Mouse (Mus musculus) lung, embryonic 14.5 days (tissue): Measurements from ENCODE around the gene Klhl32. TPM values are rescaled to one million over a fixed set of nuclear protein-coding genes. Genes with fewer than 3 reads are reported as not detected.
A peak's percentile ranks its signal among the peaks of the same experiment; 100 is the strongest.

Experiments
- ATAC-seq: fragments of 200-750 bp; cut with Nextera tagmentation; 2 replicates; pipeline ENCODE4 v1.8.0; 2017; ENCODE audit warnings: mild to moderate bottlenecking, moderate TSS enrichment, moderate library complexity; ENCODE audit not compliant: insufficient read depth
- DNase-seq: peaks from one replicate; pipeline ENCODE4 v3.0.0-alpha.2; 2015
- H3K27ac ChIP-seq: fragments of 300-500 bp; sonication (generic); 2 replicates; pipeline ENCODE4 v1.5.1; 2014; ENCODE audit warnings: low read depth, mild to moderate bottlenecking, moderate library complexity
- H3K27me3 ChIP-seq: fragments of 300-500 bp; sonication (generic); 2 replicates; pipeline ENCODE4 v1.6.1; 2014; ENCODE audit warnings: low read length, control low read depth; ENCODE audit not compliant: insufficient read depth
- H3K36me3 ChIP-seq: fragments of 300-500 bp; sonication (generic); 2 replicates; pipeline ENCODE4 v1.6.1; 2014; ENCODE audit warnings: control low read depth; ENCODE audit not compliant: insufficient read depth
- H3K4me1 ChIP-seq: fragments of 300-500 bp; sonication (generic); 2 replicates; pipeline ENCODE4 v1.6.1; 2014; ENCODE audit warnings: antibody characterized with exemption, control low read depth; ENCODE audit not compliant: insufficient read depth
- H3K4me2 ChIP-seq: fragments of 300-500 bp; sonication (generic); 2 replicates; pipeline ENCODE4 v1.6.1; 2014; ENCODE audit warnings: mild to moderate bottlenecking
- H3K4me3 ChIP-seq: fragments of 300-500 bp; sonication (generic); 2 replicates; pipeline ENCODE4 v1.5.1; 2014; ENCODE audit warnings: low read depth, low read length
- H3K9ac ChIP-seq: fragments of 300-500 bp; sonication (generic); 2 replicates; pipeline ENCODE4 v1.6.1; 2014
- H3K9me3 ChIP-seq: fragments of 300-500 bp; sonication (generic); 2 replicates; pipeline ENCODE4 v1.6.1; 2016; ENCODE audit warnings: low read depth, low read length, control low read depth
- CTCF ChIP-seq: IDR thresholded peaks from 2 replicates; pipeline ENCODE4 v1.5.1; 2016; ENCODE audit warnings: antibody characterized with exemption, low read depth
- WGBS: fragments of 180-500 bp; shearing (Covaris S2); extraction: QIAGEN DNeasy Blood & Tissue Kit; methylation state at CpG from one replicate; pipeline ENCODE4 v1.1.7; 2014; 5-methylcytosine and 5-hydroxymethylcytosine counted together
- polyA plus RNA-seq: library from polyadenylated mRNA; unstranded; fragments of >200 nt; fragmentation: Nextera tagmentation; extraction: Ambion mirVana; gene quantifications from 2 replicates; pipeline ENCODE4 v1.2.1, GENCODE M21; 2014

The Klhl32 gene
- polyA plus RNA-seq, 1 experiment from 2014 or later = 1.2 TPM

- Histone ChIP-seq H3K27ac (no peak overlapping the region), H3K27me3 (no peaks in the 10 kb centered on the region), H3K9me3 (no peaks in the 10 kb centered on the region), H3K9ac (no peak overlapping the region), H3K4me1 (no peaks in the 10 kb centered on the region), H3K4me2 (no peak overlapping the region), H3K4me3 (no peak overlapping the region), H3K36me3 (peaks cover 24% of the 10 kb centered on the region; the same call in 1 of the 2 replicates)
- no peak for DNase-seq
- ATAC-seq = no peak
- WGBS = 33% methylated on average over 1 of the region's 1 CpGs
- no peak for TF ChIP-seq CTCF
These were observed 268.6 kb downstream of the Klhl32 start for GRCm38 (mm10) chr4:24582295-24582694.

DNA sequence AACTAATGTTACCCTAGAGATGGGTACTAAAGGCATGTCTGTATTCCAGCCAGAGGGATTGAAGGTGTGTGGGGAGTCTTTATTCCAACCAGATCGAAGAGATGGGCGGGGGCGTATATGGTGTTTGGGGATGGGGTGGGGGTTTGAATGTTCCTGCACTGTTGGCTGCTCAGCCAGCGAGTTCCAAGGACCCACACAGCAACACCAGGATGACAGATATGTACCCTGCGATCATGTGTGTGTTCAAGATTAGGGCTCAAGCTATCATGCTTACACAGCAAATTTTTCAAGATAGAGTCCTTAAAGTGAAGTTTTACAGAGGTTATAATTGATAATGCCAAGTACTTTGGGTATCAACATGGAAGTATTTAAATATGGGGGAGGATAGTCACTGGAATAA, 273.3 kb downstream of the Klhl32 start:
- no peak for TF ChIP-seq CTCF
- no peak for DNase-seq
- Histone ChIP-seq H3K4me2 (no peak overlapping the region), H3K9me3 (no peaks in the 10 kb centered on the region), H3K9ac (no peak overlapping the region), H3K4me3 (no peak overlapping the region), H3K27ac (no peak overlapping the region), H3K36me3 (peaks cover 20% of the 10 kb centered on the region; the same call in 1 of the 2 replicates), H3K27me3 (no peaks in the 10 kb centered on the region), H3K4me1 (no peaks in the 10 kb centered on the region)
- WGBS = 94% methylated on average over 5 of the region's 5 CpGs
- ATAC-seq = no peak

DNA sequence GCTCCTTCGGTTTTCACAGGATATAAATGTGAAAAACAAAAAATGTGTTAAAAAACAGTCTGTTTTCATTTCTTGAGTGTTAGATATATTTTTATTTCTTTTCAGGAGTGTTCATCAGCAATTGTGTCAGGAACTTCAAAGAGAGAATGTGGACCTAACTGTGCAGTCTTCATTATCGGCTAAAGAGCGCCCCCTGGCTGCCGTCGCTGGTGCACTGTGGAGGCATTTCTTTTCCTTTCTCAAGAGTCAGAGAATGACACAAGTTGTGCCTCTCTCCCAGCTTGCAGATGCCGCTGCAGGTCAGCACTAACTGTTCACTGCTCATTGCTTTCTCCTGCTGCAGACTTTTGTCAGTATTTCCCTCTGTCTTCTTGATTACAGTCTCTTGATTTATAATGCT, 276.6 kb downstream of the Klhl32 start:
- WGBS = 12% methylated on average over 6 of the region's 6 CpGs

GRCm38 (mm10) chr4:24568989-24569556, 281.9 kb downstream of the Klhl32 start:
- Histone ChIP-seq H3K4me2 (no peak overlapping the region), H3K36me3 (0 out of 2 replicates have a peak, but pooled peaks cover 3% of the 10 kb centered on the region), H3K4me3 (no peak overlapping the region), H3K4me1 (no peaks in the 10 kb centered on the region), H3K27me3 (no peaks in the 10 kb centered on the region), H3K9me3 (no peaks in the 10 kb centered on the region), H3K27ac (no peak overlapping the region), H3K9ac (no peak overlapping the region)
- TF ChIP-seq CTCF = no peak
- no peak for DNase-seq
- no peak for ATAC-seq
- WGBS = 87% methylated on average over 7 of the region's 7 CpGs

More for the DNA sequence above, 276.6 kb downstream of the Klhl32 start:
- H3K9ac ChIP-seq = no peak overlapping the region
- H3K36me3 ChIP-seq = peaks cover 15% of the 10 kb centered on the region; the same call in 1 of the 2 replicates
- H3K27ac ChIP-seq = no peak overlapping the region
- H3K4me2 ChIP-seq = no peak overlapping the region
- H3K27me3 ChIP-seq = no peaks in the 10 kb centered on the region
- DNase-seq (peak; percentile 86), ATAC-seq (peak; percentile 74; the same call in 1 of the 2 replicates)
- H3K4me1 ChIP-seq = no peaks in the 10 kb centered on the region
- no peak overlapping the region for H3K4me3 ChIP-seq
- peak; percentile 87 for TF ChIP-seq CTCF
- no peaks in the 10 kb centered on the region for H3K9me3 ChIP-seq

DNA sequence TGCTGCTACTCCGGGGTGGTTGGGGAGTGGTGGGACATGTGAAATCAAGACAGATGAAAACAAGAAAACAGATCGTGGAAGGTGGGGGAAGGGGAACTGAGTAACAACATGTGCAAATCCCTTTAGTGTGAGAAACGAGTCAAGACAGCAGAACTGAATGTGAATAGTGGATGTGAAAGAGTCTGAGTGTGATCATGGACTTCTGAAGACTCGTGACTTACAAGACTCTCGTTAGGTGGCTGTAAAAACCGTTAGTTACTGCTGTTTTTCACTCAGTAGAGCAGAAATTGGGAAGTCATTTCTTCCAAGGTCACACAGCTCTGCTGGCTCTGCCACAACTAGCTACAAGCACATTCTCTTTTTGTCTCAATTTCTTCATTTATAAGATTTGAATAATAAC, 282.9 kb downstream of the Klhl32 start:
- 75% methylated on average over 6 of the region's 6 CpGs for WGBS
- no peak for DNase-seq
- Histone ChIP-seq H3K4me1 (no peaks in the 10 kb centered on the region), H3K4me2 (no peak overlapping the region), H3K4me3 (no peak overlapping the region), H3K27me3 (no peaks in the 10 kb centered on the region), H3K36me3 (0 out of 2 replicates have a peak, but pooled peaks cover 3% of the 10 kb centered on the region), H3K9ac (no peak overlapping the region), H3K9me3 (no peaks in the 10 kb centered on the region), H3K27ac (no peak overlapping the region)
- ATAC-seq = no peak
- TF ChIP-seq CTCF = no peak

Other genes with a start within 250 kb of the Klhl32 start
- gene Ndufaf4, start 47.0 kb upstream of the Klhl32 start, polyA plus RNA-seq = 51.7 and 54.0 TPM in 2 replicates
- gene Gpr63, start 115.3 kb upstream of the Klhl32 start, polyA plus RNA-seq = 1.2 and 2.4 TPM in 2 replicates